Mouse (Mus musculus): Measurements from ENCODE around the gene Ctdsp2. TPM values are rescaled to one million over a fixed set of nuclear protein-coding genes. Genes with fewer than 3 reads are reported as not detected.
A peak's percentile ranks its signal among the peaks of the same experiment; 100 is the strongest.

Gene Ctdsp2
- polyA plus RNA-seq, 1 experiment from 2014 or later: 42.8 TPM

DNA sequence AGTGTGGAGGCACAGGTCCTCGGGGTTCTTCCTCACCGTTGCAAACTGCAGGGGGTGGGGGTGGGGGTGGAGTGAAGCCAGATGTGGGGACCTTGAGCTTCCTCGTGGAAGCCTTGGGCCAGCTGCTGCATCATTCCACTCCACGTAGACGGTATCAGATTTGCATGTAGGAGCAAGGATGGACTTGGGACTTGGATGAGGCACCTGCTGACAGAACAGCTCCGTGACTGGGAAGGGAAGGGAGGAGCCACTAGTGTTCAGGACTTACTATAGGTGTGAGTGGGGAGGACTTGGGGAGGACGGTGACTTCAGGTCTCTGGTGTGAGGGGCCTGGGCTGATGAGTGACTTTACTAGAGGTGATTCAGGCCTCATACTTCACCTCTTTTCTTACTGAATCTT, 5.5 kb upstream of the Ctdsp2 start:
- H3K9ac ChIP-seq (ENCODE audit: low read length): no peak overlapping the region; the same call in 1 of the 2 replicates
- ATAC-seq (ENCODE audit: low FRiP score) (no peak), DNase-seq (ENCODE audit: low spot score, missing footprints) (peak; percentile 83)
- H3K36me3 ChIP-seq (ENCODE audit: control insufficient read depth, insufficient read depth, low read length): no peaks in the 10 kb centered on the region
- peaks cover 20% of the 10 kb centered on the region for H3K4me1 ChIP-seq (ENCODE audit: control insufficient read depth, insufficient read depth, low read length)
- H3K4me2 ChIP-seq: no peak overlapping the region
- H3K27me3 ChIP-seq (ENCODE audit: control insufficient read depth, insufficient read depth, low read length): no peaks in the 10 kb centered on the region
- H3K9me3 ChIP-seq (ENCODE audit: control insufficient read depth, low read length): no peaks in the 10 kb centered on the region
- no peak overlapping the region for H3K27ac ChIP-seq (ENCODE audit: low read depth, low read length)
- 20% methylated on average over 7 of the region's 7 CpGs for WGBS
- H3K4me3 ChIP-seq (ENCODE audit: low read depth, low read length): no peak overlapping the region

DNA sequence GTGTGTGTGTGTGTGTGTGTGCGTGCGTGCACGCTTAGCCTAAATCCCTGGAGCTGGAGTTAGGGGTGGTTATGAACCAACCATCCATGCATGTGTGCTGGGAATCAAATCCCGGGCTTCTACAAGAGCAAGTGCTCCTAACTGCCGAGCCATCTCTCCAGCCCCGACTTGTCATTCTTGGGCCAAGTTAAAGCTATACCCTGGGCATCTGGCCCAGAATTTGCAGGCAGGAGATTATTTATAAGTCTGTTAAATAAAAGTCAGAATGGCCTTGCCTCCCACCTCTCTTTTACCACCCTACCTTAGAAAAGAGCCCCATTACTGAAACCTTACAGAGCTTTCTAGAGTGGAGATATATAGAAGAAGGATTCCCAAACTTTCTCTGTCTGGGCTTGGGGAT, 2.8 kb upstream of the Ctdsp2 start:
- no peaks in the 10 kb centered on the region for H3K9me3 ChIP-seq (ENCODE audit: control insufficient read depth, low read length)
- H3K4me3 ChIP-seq (ENCODE audit: low read depth, low read length): no peak overlapping the region
- WGBS: 90% methylated on average over 6 of the region's 6 CpGs
- no peak for ATAC-seq (ENCODE audit: low FRiP score)
- H3K36me3 ChIP-seq (ENCODE audit: control insufficient read depth, insufficient read depth, low read length): no peaks in the 10 kb centered on the region
- no peak for DNase-seq (ENCODE audit: low spot score, missing footprints)
- peaks cover 26% of the 10 kb centered on the region for H3K4me1 ChIP-seq (ENCODE audit: control insufficient read depth, insufficient read depth, low read length)
- no peak overlapping the region for H3K4me2 ChIP-seq
- no peaks in the 10 kb centered on the region for H3K27me3 ChIP-seq (ENCODE audit: control insufficient read depth, insufficient read depth, low read length)
- H3K27ac ChIP-seq (ENCODE audit: low read depth, low read length): no peak overlapping the region
- no peak overlapping the region for H3K9ac ChIP-seq (ENCODE audit: low read length)

DNA sequence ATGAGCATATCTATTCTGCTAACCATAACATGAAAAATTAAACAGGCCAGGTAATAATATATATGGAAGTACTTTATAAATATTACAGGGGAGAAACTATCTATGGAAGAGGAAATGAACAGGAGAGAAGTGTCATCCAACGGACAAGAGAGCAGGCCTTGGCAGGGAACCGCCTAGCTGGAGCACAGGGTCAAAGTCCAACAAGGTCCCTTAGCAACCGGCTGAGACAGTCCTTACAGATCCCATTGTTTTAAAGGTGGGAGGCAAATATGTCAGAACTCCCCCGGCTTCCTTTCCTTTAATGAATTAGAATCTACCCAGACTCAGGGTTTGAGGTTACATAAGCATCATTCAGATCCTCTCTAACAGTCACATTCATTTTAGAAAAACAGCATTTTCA, 1.4 kb upstream of the Ctdsp2 start:
- Histone ChIP-seq H3K4me1 (ENCODE audit: control insufficient read depth, insufficient read depth, low read length) (peaks cover 32% of the 10 kb centered on the region), H3K27me3 (ENCODE audit: control insufficient read depth, insufficient read depth, low read length) (no peaks in the 10 kb centered on the region), H3K4me2 (no peak overlapping the region), H3K9ac (ENCODE audit: low read length) (no peak overlapping the region), H3K4me3 (ENCODE audit: low read depth, low read length) (no peak overlapping the region), H3K27ac (ENCODE audit: low read depth, low read length) (no peak overlapping the region), H3K36me3 (ENCODE audit: control insufficient read depth, insufficient read depth, low read length) (no peaks in the 10 kb centered on the region), H3K9me3 (ENCODE audit: control insufficient read depth, low read length) (no peaks in the 10 kb centered on the region)
- no peak for ATAC-seq (ENCODE audit: low FRiP score)
- no peak for DNase-seq (ENCODE audit: low spot score, missing footprints)
- 17% methylated on average over 4 of the region's 4 CpGs for WGBS

DNA sequence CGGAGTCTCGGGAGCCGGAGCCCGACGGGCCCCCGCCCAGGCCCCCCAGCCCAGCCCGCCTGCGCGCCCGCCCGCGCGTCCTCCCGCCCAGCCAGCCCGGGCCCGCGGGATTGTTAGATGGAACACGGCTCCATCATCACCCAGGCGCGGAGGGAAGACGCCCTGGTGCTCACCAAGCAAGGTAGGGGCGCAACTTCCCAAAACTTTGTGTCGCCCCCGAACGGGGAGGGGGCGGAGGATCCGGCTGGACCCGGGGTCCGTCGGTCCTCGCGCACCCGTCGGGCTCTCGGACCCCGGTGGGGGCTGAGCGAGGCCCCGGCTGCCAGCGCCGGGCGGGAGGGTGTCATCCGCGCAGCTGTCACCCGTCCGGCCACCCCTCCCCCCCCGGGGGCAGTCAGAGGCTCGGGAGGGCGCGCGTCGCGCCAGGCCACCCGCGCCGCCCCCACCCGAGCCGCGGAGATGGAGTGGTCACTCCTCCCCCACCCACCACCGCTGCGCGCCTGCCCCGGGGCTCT, 661 bp downstream of the Ctdsp2 start:
- peaks cover 44% of the 10 kb centered on the region for H3K4me1 ChIP-seq (ENCODE audit: control insufficient read depth, insufficient read depth, low read length)

DNA sequence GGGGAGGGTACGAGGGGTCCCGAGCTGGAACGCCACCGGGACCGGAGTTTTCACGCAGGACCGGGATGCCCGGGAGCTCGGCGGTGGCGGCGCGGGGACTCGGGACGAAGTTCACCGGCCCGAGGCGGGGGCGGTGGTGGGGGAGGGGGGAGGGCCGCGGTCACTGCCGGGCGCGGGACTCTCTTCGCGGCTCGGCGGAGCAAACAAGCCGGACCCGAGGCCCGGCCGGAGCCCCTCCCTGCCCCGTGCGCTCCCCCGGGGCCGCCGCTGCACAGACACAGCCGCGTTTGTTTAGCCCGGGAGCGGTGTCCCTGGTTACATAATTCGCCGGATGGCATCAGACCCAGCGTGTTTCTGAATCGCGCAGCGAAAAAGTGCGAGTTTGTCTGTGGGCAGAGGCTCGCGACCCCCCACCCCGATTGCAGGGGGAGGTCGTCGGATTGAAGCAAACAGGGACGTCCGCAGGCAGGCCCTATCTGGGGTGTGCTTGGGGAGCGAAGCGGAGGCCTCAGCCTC, 1.2 kb downstream of the Ctdsp2 start:
- peak overlapping the region; percentile 75 for H3K4me2 ChIP-seq
- peak overlapping the region; percentile 88 for H3K4me3 ChIP-seq (ENCODE audit: low read depth, low read length)
- WGBS: under 1% methylated on average over 42 of the region's 57 CpGs
- H3K27ac ChIP-seq (ENCODE audit: low read depth, low read length): peak overlapping the region; percentile 99
- peaks cover 48% of the 10 kb centered on the region for H3K4me1 ChIP-seq (ENCODE audit: control insufficient read depth, insufficient read depth, low read length)
- ATAC-seq (ENCODE audit: low FRiP score): peak; percentile 31
- H3K9me3 ChIP-seq (ENCODE audit: control insufficient read depth, low read length): no peaks in the 10 kb centered on the region
- H3K9ac ChIP-seq (ENCODE audit: low read length): peak overlapping the region; percentile 85
- peak; percentile 93 for DNase-seq (ENCODE audit: low spot score, missing footprints)
- no peaks in the 10 kb centered on the region for H3K36me3 ChIP-seq (ENCODE audit: control insufficient read depth, insufficient read depth, low read length)
- no peaks in the 10 kb centered on the region for H3K27me3 ChIP-seq (ENCODE audit: control insufficient read depth, insufficient read depth, low read length)

More for the DNA sequence above, 661 bp downstream of the Ctdsp2 start:
- Histone ChIP-seq H3K36me3 (ENCODE audit: control insufficient read depth, insufficient read depth, low read length) (no peaks in the 10 kb centered on the region), H3K4me3 (ENCODE audit: low read depth, low read length) (peak overlapping the region; percentile 88), H3K4me2 (peak overlapping the region; percentile 75), H3K27me3 (ENCODE audit: control insufficient read depth, insufficient read depth, low read length) (no peaks in the 10 kb centered on the region), H3K9ac (ENCODE audit: low read length) (peak overlapping the region; percentile 85), H3K9me3 (ENCODE audit: control insufficient read depth, low read length) (no peaks in the 10 kb centered on the region), H3K27ac (ENCODE audit: low read depth, low read length) (peak overlapping the region; percentile 99)
- ATAC-seq (ENCODE audit: low FRiP score): peak; percentile 23
- peak; percentile 93 for DNase-seq (ENCODE audit: low spot score, missing footprints)
- WGBS: 0% methylated on average over 25 of the region's 62 CpGs

DNA sequence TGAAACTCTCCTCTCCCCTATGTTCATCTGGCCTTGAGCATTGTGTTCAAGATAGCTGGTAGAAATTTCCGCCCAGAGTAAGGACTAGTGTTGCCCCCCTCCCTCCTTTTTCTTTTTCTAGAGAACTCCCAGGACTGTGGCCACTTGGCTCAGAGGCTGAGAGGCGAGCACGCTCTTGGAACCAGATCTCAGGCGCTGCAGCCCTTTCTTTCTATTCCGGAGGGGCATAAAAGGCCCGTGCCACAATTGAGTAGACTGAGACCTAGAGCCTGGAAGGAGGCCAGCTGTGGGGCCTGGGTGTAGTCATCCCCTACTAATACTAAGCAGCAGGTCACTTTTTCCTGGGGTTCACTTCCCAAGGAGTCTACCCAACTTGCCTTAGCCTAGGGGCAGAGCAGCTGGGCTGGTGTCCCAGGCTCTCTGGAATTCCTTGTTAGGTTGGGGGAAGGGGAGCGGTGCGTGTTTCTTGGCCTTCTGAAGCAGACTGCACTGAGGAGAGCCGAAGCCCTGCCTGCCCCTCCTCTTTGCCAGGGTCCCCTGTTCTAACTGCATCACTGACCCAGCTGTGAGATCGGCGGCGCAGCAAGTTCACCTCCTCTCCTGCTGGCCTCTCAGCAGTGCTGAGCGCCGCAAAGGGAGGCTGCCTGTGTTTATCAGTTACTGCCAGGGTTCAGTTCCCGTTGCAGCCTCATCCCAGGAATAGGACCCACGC, 1.9 kb downstream of the Ctdsp2 start:
- Histone ChIP-seq H3K9me3 (ENCODE audit: control insufficient read depth, low read length) (no peaks in the 10 kb centered on the region), H3K27me3 (ENCODE audit: control insufficient read depth, insufficient read depth, low read length) (no peaks in the 10 kb centered on the region), H3K4me3 (ENCODE audit: low read depth, low read length) (peak overlapping the region; percentile 88), H3K4me1 (ENCODE audit: control insufficient read depth, insufficient read depth, low read length) (peaks cover 48% of the 10 kb centered on the region), H3K27ac (ENCODE audit: low read depth, low read length) (peak overlapping the region; percentile 99), H3K4me2 (peak overlapping the region; percentile 75), H3K9ac (ENCODE audit: low read length) (peak overlapping the region; percentile 85), H3K36me3 (ENCODE audit: control insufficient read depth, insufficient read depth, low read length) (no peaks in the 10 kb centered on the region)
- peak; percentile 7 for ATAC-seq (ENCODE audit: low FRiP score)
- under 1% methylated on average over 16 of the region's 16 CpGs for WGBS
- peak; percentile 96 for DNase-seq (ENCODE audit: low spot score, missing footprints)

DNA sequence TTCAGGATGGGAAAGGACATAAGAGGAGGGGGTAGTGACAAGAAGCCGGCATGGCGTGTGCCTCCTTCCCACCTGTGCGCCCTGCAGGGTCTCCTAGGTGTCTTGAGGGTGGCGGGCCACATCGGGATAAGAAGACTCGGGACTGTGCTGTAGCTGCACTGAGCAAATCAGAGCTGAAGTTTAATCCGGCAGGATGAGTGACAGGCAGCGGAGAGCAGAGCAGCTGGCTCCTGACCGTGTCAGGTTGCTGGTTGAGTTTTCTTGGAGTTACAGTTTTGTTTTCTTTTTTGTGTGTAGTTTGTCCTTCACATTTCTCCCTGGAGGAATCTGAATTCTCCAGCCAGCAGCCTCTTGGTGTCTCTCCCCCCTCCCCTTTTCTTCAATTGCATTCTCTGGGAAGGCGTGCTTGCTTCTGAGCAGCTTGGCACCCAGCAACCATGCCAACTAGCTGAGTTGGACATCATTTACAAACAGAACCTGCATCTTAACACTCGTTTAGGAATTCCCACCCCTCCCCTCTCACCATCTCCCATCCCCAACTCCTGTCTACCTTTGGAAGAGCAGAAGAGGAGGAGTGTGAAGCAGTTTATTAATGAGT, 2.5 kb downstream of the Ctdsp2 start:
- 2% methylated on average over 11 of the region's 11 CpGs for WGBS
- DNase-seq (ENCODE audit: low spot score, missing footprints) (no peak), ATAC-seq (ENCODE audit: low FRiP score) (no peak)
- Histone ChIP-seq H3K4me1 (ENCODE audit: control insufficient read depth, insufficient read depth, low read length) (peaks cover 48% of the 10 kb centered on the region), H3K27ac (ENCODE audit: low read depth, low read length) (peak overlapping the region; percentile 99), H3K4me3 (ENCODE audit: low read depth, low read length) (peak overlapping the region; percentile 88), H3K36me3 (ENCODE audit: control insufficient read depth, insufficient read depth, low read length) (no peaks in the 10 kb centered on the region), H3K4me2 (peak overlapping the region; percentile 75), H3K27me3 (ENCODE audit: control insufficient read depth, insufficient read depth, low read length) (no peaks in the 10 kb centered on the region), H3K9ac (ENCODE audit: low read length) (peak overlapping the region; percentile 85), H3K9me3 (ENCODE audit: control insufficient read depth, low read length) (no peaks in the 10 kb centered on the region)

DNA sequence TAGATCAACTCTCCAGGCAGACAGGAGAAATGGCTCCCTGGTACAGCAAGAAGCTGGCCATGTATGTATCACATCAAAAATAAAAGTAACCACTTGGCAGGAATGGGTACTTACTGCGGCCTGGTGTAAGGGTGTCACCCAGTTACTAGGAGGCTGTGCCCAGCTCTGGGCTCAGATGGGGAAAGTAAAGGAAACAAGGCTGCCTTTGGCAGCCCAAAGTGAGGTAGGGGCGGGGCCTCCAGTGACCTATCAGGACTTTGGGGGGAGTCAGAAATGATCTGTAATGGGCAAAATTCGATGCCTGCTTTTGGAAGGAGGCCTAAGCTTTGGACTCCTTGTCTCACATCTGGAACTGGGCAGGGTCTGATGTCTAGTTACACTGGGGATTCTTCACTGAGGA, 3.2 kb downstream of the Ctdsp2 start:
- 78% methylated on average over 3 of the region's 3 CpGs for WGBS
- H3K36me3 ChIP-seq (ENCODE audit: control insufficient read depth, insufficient read depth, low read length): no peaks in the 10 kb centered on the region
- peaks cover 52% of the 10 kb centered on the region for H3K4me1 ChIP-seq (ENCODE audit: control insufficient read depth, insufficient read depth, low read length)
- H3K27me3 ChIP-seq (ENCODE audit: control insufficient read depth, insufficient read depth, low read length): no peaks in the 10 kb centered on the region
- ATAC-seq (ENCODE audit: low FRiP score): no peak
- H3K4me3 ChIP-seq (ENCODE audit: low read depth, low read length): no peak overlapping the region
- H3K9ac ChIP-seq (ENCODE audit: low read length): no peak overlapping the region
- H3K4me2 ChIP-seq: no peak overlapping the region
- DNase-seq (ENCODE audit: low spot score, missing footprints): no peak
- no peak overlapping the region for H3K27ac ChIP-seq (ENCODE audit: low read depth, low read length)
- H3K9me3 ChIP-seq (ENCODE audit: control insufficient read depth, low read length): no peaks in the 10 kb centered on the region

DNA sequence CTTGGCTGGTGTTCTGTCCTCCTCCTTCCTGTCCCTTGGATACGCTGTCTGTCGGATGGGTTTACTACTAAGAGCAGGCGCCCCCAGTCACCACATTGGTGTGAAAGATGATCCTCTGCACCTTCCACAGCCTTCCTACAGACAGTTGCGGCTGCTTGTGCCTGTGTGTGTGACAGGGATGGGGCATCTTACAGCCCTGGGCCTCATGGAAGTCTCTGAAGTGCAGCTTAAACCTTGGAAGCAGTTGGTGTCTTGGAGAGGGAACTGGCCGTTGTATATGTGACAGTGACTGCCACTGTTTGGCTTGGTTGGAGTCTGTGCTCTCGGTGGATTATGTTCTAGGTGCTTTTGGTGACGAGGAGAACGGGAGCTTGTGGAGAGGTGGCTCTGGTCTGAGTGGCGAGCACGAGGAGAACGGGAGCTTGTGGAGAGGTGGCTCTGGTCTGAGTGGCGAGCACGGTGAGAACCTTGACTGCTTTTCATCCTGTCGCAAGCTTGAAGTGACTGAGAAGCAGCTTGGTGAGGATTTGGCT, 4.7 kb downstream of the Ctdsp2 start:
- no peaks in the 10 kb centered on the region for H3K36me3 ChIP-seq (ENCODE audit: control insufficient read depth, insufficient read depth, low read length)
- H3K9ac ChIP-seq (ENCODE audit: low read length): peak overlapping the region; percentile 43; the same call in 1 of the 2 replicates
- DNase-seq (ENCODE audit: low spot score, missing footprints): no peak
- peaks cover 56% of the 10 kb centered on the region for H3K4me1 ChIP-seq (ENCODE audit: control insufficient read depth, insufficient read depth, low read length)
- H3K9me3 ChIP-seq (ENCODE audit: control insufficient read depth, low read length): no peaks in the 10 kb centered on the region
- no peak overlapping the region for H3K27ac ChIP-seq (ENCODE audit: low read depth, low read length)
- ATAC-seq (ENCODE audit: low FRiP score): no peak
- 68% methylated on average over 14 of the region's 14 CpGs for WGBS
- H3K27me3 ChIP-seq (ENCODE audit: control insufficient read depth, insufficient read depth, low read length): no peaks in the 10 kb centered on the region
- no peak overlapping the region for H3K4me3 ChIP-seq (ENCODE audit: low read depth, low read length)
- no peak overlapping the region for H3K4me2 ChIP-seq

Measured in midbrain, embryonic 11.5 days (tissue).